Mouse (Mus musculus) stomach, embryonic 14.5 days (tissue): ENCODE results near the gene Nradd. TPM values are rescaled to one million over a fixed set of nuclear protein-coding genes. Genes with fewer than 3 reads are reported as not detected.

Experiments used
- ATAC-seq: fragments of 200-750 bp; cut with Nextera tagmentation; 2 replicates; pipeline ENCODE4 v1.8.0; 2017; ENCODE audit warnings: low read depth, moderate TSS enrichment; ENCODE audit not compliant: insufficient number of reproducible peaks, insufficient read depth, low FRiP score
- H3K27ac ChIP-seq: fragments of 300-500 bp; sonication (generic); 2 replicates; pipeline ENCODE4 v1.5.1; 2014; ENCODE audit warnings: mild to moderate bottlenecking, low read length, moderate library complexity, mixed read lengths
- H3K27me3 ChIP-seq: fragments of 300-500 bp; sonication (generic); 2 replicates; pipeline ENCODE4 v1.6.1; 2014; ENCODE audit warnings: low read length, control low read depth, mixed read lengths; ENCODE audit not compliant: control insufficient read depth, insufficient read depth
- H3K36me3 ChIP-seq: fragments of 300-500 bp; sonication (generic); 2 replicates; pipeline ENCODE4 v1.6.1; 2014; ENCODE audit warnings: mild to moderate bottlenecking, control low read depth, low read length, moderate library complexity, mixed read lengths; ENCODE audit not compliant: control insufficient read depth, insufficient read depth
- H3K4me1 ChIP-seq: fragments of 300-500 bp; sonication (generic); 2 replicates; pipeline ENCODE4 v1.6.1; 2014; ENCODE audit warnings: low read length, control low read depth, mixed read lengths; ENCODE audit not compliant: control insufficient read depth, insufficient read depth
- H3K4me2 ChIP-seq: fragments of 300-500 bp; sonication (generic); replicated peaks from 2 replicates; pipeline ENCODE4 v1.6.1; 2014; ENCODE audit warnings: low read depth, low read length, control low read depth
- H3K4me3 ChIP-seq: fragments of 300-500 bp; sonication (generic); 2 replicates; pipeline ENCODE4 v1.5.1; 2014; ENCODE audit warnings: low read depth, low read length, control low read depth
- H3K9ac ChIP-seq: fragments of 300-500 bp; sonication (generic); replicated peaks from 2 replicates; pipeline ENCODE4 v1.6.1; 2014; ENCODE audit warnings: low read depth, mild to moderate bottlenecking, control low read depth, low read length, moderate library complexity, mixed read lengths
- H3K9me3 ChIP-seq: fragments of 300-500 bp; sonication (generic); 2 replicates; pipeline ENCODE4 v1.6.1; 2016; ENCODE audit warnings: low read depth, low read length, control low read depth; ENCODE audit not compliant: control insufficient read depth
- WGBS: fragments of 180-500 bp; shearing (Covaris S2); extraction: QIAGEN DNeasy Blood & Tissue Kit; methylation state at CpG from one replicate; pipeline ENCODE4 v1.1.7; 2014; 5-methylcytosine and 5-hydroxymethylcytosine counted together
- polyA plus RNA-seq: library from polyadenylated mRNA; unstranded; fragments of >200 nt; fragmentation: Nextera tagmentation; extraction: Ambion mirVana; gene quantifications from 2 replicates; pipeline ENCODE4 v1.2.1, GENCODE M21; 2014

Gene Nradd
- 17.6 and 19.4 TPM in 2 replicates for polyA plus RNA-seq

- H3K4me1 ChIP-seq, result peaks cover 9% of the 10 kb centered on the region; the same call in 1 of the 2 replicates
- H3K4me2 ChIP-seq, result peak within 1 kb of the TSS; percentile 99
- H3K27me3 ChIP-seq, result no peaks in the 10 kb centered on the region
- peak; percentile 89 for ATAC-seq
- peak within 1 kb of the TSS; percentile 65 for H3K9ac ChIP-seq
- peak within 1 kb of the TSS; percentile 86 for H3K27ac ChIP-seq
- H3K9me3 ChIP-seq, result no peaks in the 10 kb centered on the region
- WGBS, result under 1% methylated on average over 41 of the region's 41 CpGs
- H3K36me3 ChIP-seq, result peaks cover 17% of the 10 kb centered on the region
- peak within 1 kb of the TSS; percentile 61 for H3K4me3 ChIP-seq
Observed at GRCm38 (mm10) chr9:110624361-110625166, at the start of gene Nradd. Nradd (minus strand) TSS chr9:110624452.

GRCm38 (mm10) chr9:110673107-110673752, 49.0 kb upstream of the Nradd start:
- 64% methylated on average over 10 of the region's 10 CpGs for WGBS
- Histone ChIP-seq H3K4me3 (no peak overlapping the region), H3K9me3 (no peaks in the 10 kb centered on the region), H3K4me2 (no peak overlapping the region), H3K27me3 (no peaks in the 10 kb centered on the region), H3K4me1 (peaks cover 10% of the 10 kb centered on the region; the same call in 1 of the 2 replicates), H3K36me3 (no peaks in the 10 kb centered on the region), H3K27ac (no peak overlapping the region), H3K9ac (no peak overlapping the region)
- no peak for ATAC-seq

- no peak overlapping the region for H3K4me3 ChIP-seq
- WGBS, result 68% methylated on average over 7 of the region's 7 CpGs
- no peaks in the 10 kb centered on the region for H3K36me3 ChIP-seq
- no peaks in the 10 kb centered on the region for H3K9me3 ChIP-seq
- H3K4me1 ChIP-seq, result peaks cover 9% of the 10 kb centered on the region; the same call in 1 of the 2 replicates
- H3K4me2 ChIP-seq, result no peak overlapping the region
- no peak overlapping the region for H3K9ac ChIP-seq
- no peak overlapping the region for H3K27ac ChIP-seq
- no peaks in the 10 kb centered on the region for H3K27me3 ChIP-seq
- ATAC-seq, result no peak; the same call in 1 of the 2 replicates
Observed at GRCm38 (mm10) chr9:110672462-110673106, 48.3 kb upstream of the Nradd start.

GRCm38 (mm10) chr9:110669785-110670184, 45.5 kb upstream of the Nradd start:
- Histone ChIP-seq H3K9me3 (no peaks in the 10 kb centered on the region), H3K27ac (no peak overlapping the region), H3K4me1 (peaks cover 12% of the 10 kb centered on the region; the same call in 1 of the 2 replicates), H3K9ac (no peak overlapping the region), H3K27me3 (no peaks in the 10 kb centered on the region), H3K36me3 (no peaks in the 10 kb centered on the region), H3K4me2 (no peak overlapping the region), H3K4me3 (no peak overlapping the region)
- 84% methylated on average over 5 of the region's 5 CpGs for WGBS
- no peak for ATAC-seq

GRCm38 (mm10) chr9:110668601-110669293, 44.5 kb upstream of the Nradd start:
- ATAC-seq, result peak; percentile 59; the same call in 1 of the 2 replicates
- WGBS, result 78% methylated on average over 6 of the region's 6 CpGs

GRCm38 (mm10) chr9:110667219-110667836, 43.1 kb upstream of the Nradd start:
- H3K36me3 ChIP-seq, result no peaks in the 10 kb centered on the region
- H3K9ac ChIP-seq, result no peak overlapping the region
- no peak overlapping the region for H3K27ac ChIP-seq
- H3K4me2 ChIP-seq, result no peak overlapping the region
- H3K4me1 ChIP-seq, result 0 out of 2 replicates have a peak, but pooled peaks cover 5% of the 10 kb centered on the region
- H3K9me3 ChIP-seq, result no peaks in the 10 kb centered on the region
- H3K4me3 ChIP-seq, result no peak overlapping the region
- H3K27me3 ChIP-seq, result no peaks in the 10 kb centered on the region
- no peak for ATAC-seq
- 72% methylated on average over 4 of the region's 4 CpGs for WGBS

More at GRCm38 (mm10) chr9:110668601-110669293, 44.5 kb upstream of the Nradd start:
- Histone ChIP-seq H3K4me1 (peaks cover 12% of the 10 kb centered on the region; the same call in 1 of the 2 replicates), H3K27me3 (no peaks in the 10 kb centered on the region), H3K27ac (peak overlapping the region; percentile 21; the same call in 1 of the 2 replicates), H3K4me3 (no peak overlapping the region), H3K9me3 (no peaks in the 10 kb centered on the region), H3K9ac (no peak overlapping the region), H3K4me2 (no peak overlapping the region), H3K36me3 (no peaks in the 10 kb centered on the region)

- Histone ChIP-seq H3K4me2 (no peak overlapping the region), H3K9ac (no peak overlapping the region), H3K36me3 (no peaks in the 10 kb centered on the region), H3K27me3 (no peaks in the 10 kb centered on the region), H3K4me1 (0 out of 2 replicates have a peak, but pooled peaks cover 5% of the 10 kb centered on the region), H3K4me3 (no peak overlapping the region), H3K27ac (no peak overlapping the region), H3K9me3 (no peaks in the 10 kb centered on the region)
- no peak for ATAC-seq
- WGBS, result 47% methylated on average over 8 of the region's 8 CpGs
Observed at GRCm38 (mm10) chr9:110666374-110666773, 42.1 kb upstream of the Nradd start.
